Mouse (Mus musculus) bone marrow, adult 2 months (tissue): ENCODE results near the gene Gm10964. TPM values are rescaled to one million over a fixed set of nuclear protein-coding genes. Genes with fewer than 3 reads are reported as not detected.

Experiments
- H3K27ac ChIP-seq: fragments of 200-500 bp; 2 replicates; pipeline ENCODE4 v1.5.1; 2012; ENCODE audit warnings: low read depth, mild to moderate bottlenecking, control low read depth, inconsistent platforms, low read length; ENCODE audit not compliant: control insufficient read depth, poor library complexity, insufficient read depth
- H3K4me1 ChIP-seq: fragments of 200-500 bp; 2 replicates; pipeline ENCODE4 v1.6.1; 2011; ENCODE audit warnings: low read length; ENCODE audit not compliant: control insufficient read depth, insufficient read depth
- H3K4me3 ChIP-seq: fragments of 200-500 bp; replicated peaks from 2 replicates; pipeline ENCODE3; 2011; ENCODE audit warnings: mild to moderate bottlenecking, low read depth, low read length, control low read depth; ENCODE audit not compliant: control insufficient read depth
- CTCF ChIP-seq: fragments of 200-500 bp; IDR thresholded peaks from 2 replicates; pipeline ENCODE4 v1.5.1; 2011; ENCODE audit warnings: low read length, control low read depth; ENCODE audit not compliant: control insufficient read depth, insufficient read depth
- POLR2A ChIP-seq: fragments of 200-500 bp; IDR thresholded peaks from 2 replicates; pipeline ENCODE4 v1.6.1; 2011; ENCODE audit warnings: low read depth, mild to moderate bottlenecking, control low read depth, low read length, borderline replicate concordance; ENCODE audit not compliant: control insufficient read depth
- WGBS: fragments of 180-500 bp; shearing (Covaris S2); methylation state at CpG from one replicate; pipeline ENCODE4 v1.1.7; 2018; 5-methylcytosine and 5-hydroxymethylcytosine counted together
- polyA plus RNA-seq: library from polyadenylated mRNA; stranded (reverse); fragments of >200 nt; gene quantifications from 2 replicates; pipeline ENCODE4 v1.2.4, GENCODE M21; 2011; ENCODE audit warnings: low replicate concordance; ENCODE audit not compliant: missing spikeins, insufficient read depth, insufficient read length

Gene Gm10964
- polyA plus RNA-seq, 1 experiment = not detected

DNA sequence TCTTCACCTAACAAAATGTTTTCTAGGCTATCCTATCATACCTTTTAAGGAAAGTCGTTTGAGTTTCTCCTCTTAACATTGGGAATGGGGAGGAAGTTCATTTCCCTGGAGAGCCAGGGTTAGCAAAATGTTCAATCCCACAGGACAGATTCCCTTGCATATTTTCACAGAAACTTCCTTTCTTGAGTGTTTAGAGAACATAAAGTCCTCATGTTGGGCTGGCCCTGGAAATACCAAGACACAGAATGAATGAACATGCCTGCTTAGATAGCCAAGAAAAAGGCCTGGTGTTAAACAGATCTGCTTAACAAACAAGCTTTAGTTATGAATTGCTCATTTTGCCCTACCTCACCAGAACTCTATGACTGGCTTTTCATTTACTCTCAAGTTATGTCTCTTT is 53.4 kb downstream of the Gm10964 start:
- WGBS = 72% methylated on average over 1 of the region's 1 CpGs
- no peak for TF ChIP-seq POLR2A
- no peak for TF ChIP-seq CTCF
- Histone ChIP-seq H3K4me3 (no peak overlapping the region), H3K4me1 (peaks cover 7% of the 10 kb centered on the region; the same call in 1 of the 2 replicates), H3K27ac (no peak overlapping the region)

Other genes with a start within 250 kb of the Gm10964 start
- 1.3 TPM in 1 of 2 replicates, not detected in the other for gene Syt6, start 164.1 kb upstream of the Gm10964 start, polyA plus RNA-seq
- gene Atg4a-ps, start 93.3 kb upstream of the Gm10964 start, polyA plus RNA-seq = 1.4 and 2.0 TPM in 2 replicates
- 2.3 and 5.1 TPM in 2 replicates for gene Olfml3, start 1.4 kb upstream of the Gm10964 start, polyA plus RNA-seq
- gene Hipk1, start 52.2 kb downstream of the Gm10964 start, polyA plus RNA-seq = 50.9 and 80.9 TPM in 2 replicates
- gene Dclre1b, start 70.1 kb downstream of the Gm10964 start, polyA plus RNA-seq = 9.1 and 17.6 TPM in 2 replicates
- 27.7 and 34.2 TPM in 2 replicates for gene Ap4b1, start 70.2 kb downstream of the Gm10964 start, polyA plus RNA-seq
- not detected in 2 replicates for gene Gm43064, start 70.2 kb downstream of the Gm10964 start, polyA plus RNA-seq
- 6.5 and 11.2 TPM in 2 replicates for gene Bcl2l15, start 93.2 kb downstream of the Gm10964 start, polyA plus RNA-seq
- 32.7 and 44.2 TPM in 2 replicates for gene Ptpn22, start 120.4 kb downstream of the Gm10964 start, polyA plus RNA-seq
- 5.2 and 9.3 TPM in 2 replicates for gene Rsbn1, start 174.8 kb downstream of the Gm10964 start, polyA plus RNA-seq
- gene Phtf1, start 228.7 kb downstream of the Gm10964 start, polyA plus RNA-seq = 15.1 and 23.1 TPM in 2 replicates